Mouse (Mus musculus): ENCODE results near the gene D11Wsu47e.

- no peak for TF ChIP-seq POLR2A (IDR thresholded peaks at IDR 0.05; ENCODE audit: low read depth, low read length)
- no peak for TF ChIP-seq CTCF (IDR thresholded peaks at IDR 0.05; ENCODE audit: extremely low read depth, insufficient read length, insufficient replicate concordance, low read depth, low read length)
These were observed 6.3 kb downstream of the D11Wsu47e start for GRCm38 (mm10) chr11:113690506-113690905.

Measured in small intestine, adult 2 months (tissue).